7 mouse cellular contexts compared by ENCODE assay signal in genomic region chr16:31354341-31355329, GRCm38 (mm10). TPM values are rescaled to one million over a fixed set of nuclear protein-coding genes. Genes with fewer than 3 reads are reported as not detected.
DNase-seq lines count a peak whose midpoint lies in the region; ATAC-seq and TF ChIP-seq lines count a peak whose summit lies in the region.

No protein-coding gene starts in this region.

- H3K27ac ChIP-seq in cortical plate, adult 2 months (ENCODE audit: insufficient read depth, low read length): no peak overlapping the region
- H3K27ac ChIP-seq in intestine, embryonic 15.5 days: no peak overlapping the region
- H3K27ac ChIP-seq in limb, embryonic 11.5 days (replicated peaks; ENCODE audit: low read depth, low read length): no peak overlapping the region
- H3K27ac ChIP-seq in midbrain, embryonic 14.5 days (replicated peaks; ENCODE audit: low read depth, low read length): no peak overlapping the region

- no peak overlapping the region for H3K9ac ChIP-seq in intestine, embryonic 15.5 days
- no peak overlapping the region for H3K9ac ChIP-seq in limb, embryonic 11.5 days (ENCODE audit: low read length)
- no peak overlapping the region for H3K9ac ChIP-seq in midbrain, embryonic 14.5 days (replicated peaks; ENCODE audit: low read length)

- no peaks in the 10 kb centered on the region for H3K27me3 ChIP-seq in intestine, embryonic 15.5 days (replicated peaks)
- H3K27me3 ChIP-seq in limb, embryonic 11.5 days (ENCODE audit: control insufficient read depth, insufficient read depth, low read length): 0 out of 2 replicates have a peak, but pooled peaks cover 3% of the 10 kb centered on the region
- H3K27me3 ChIP-seq in midbrain, embryonic 14.5 days (ENCODE audit: control insufficient read depth, insufficient read depth, low read length): no peaks in the 10 kb centered on the region

- ATAC-seq in intestine, embryonic 15.5 days: peak; percentile 57
- ATAC-seq in limb, embryonic 11.5 days (ENCODE audit: insufficient number of reproducible peaks, low FRiP score, low TSS enrichment, low read depth): no peak
- peak; percentile 60; the same call in 1 of the 2 replicates for ATAC-seq in midbrain, embryonic 14.5 days (ENCODE audit: low FRiP score, low TSS enrichment)

- no peak overlapping the region for H3K4me3 ChIP-seq in cortical plate, adult 2 months (ENCODE audit: insufficient read depth, low read length)
- H3K4me3 ChIP-seq in intestine, embryonic 15.5 days (replicated peaks): no peak overlapping the region
- no peak overlapping the region for H3K4me3 ChIP-seq in limb, embryonic 11.5 days (ENCODE audit: low read depth, low read length)
- no peak overlapping the region for H3K4me3 ChIP-seq in midbrain, embryonic 14.5 days (replicated peaks; ENCODE audit: low read depth, low read length)

- peak; percentile 89 for TF ChIP-seq CTCF in cortical plate, adult 2 months (IDR thresholded peaks at IDR 0.05; ENCODE audit: extremely low read depth, insufficient read depth, low read length)

- H3K4me2 ChIP-seq in intestine, embryonic 15.5 days (replicated peaks): no peak overlapping the region; the same call in 1 of the 2 replicates
- H3K4me2 ChIP-seq in limb, embryonic 11.5 days (ENCODE audit: low read depth, severe bottlenecking): no peak overlapping the region
- H3K4me2 ChIP-seq in midbrain, embryonic 14.5 days (ENCODE audit: low read length): peak overlapping the region; percentile 16; the same call in 1 of the 2 replicates

- intact Hi-C loops in gastrocnemius, postnatal 36 days (cut with DNase I): loop anchor here (5.0 kb wide), 4 partner anchors 112 to 757 kb away; partner anchors contain the start of genes Acap2, Fam43a and Xxylt1

- peak; percentile 58 for DNase-seq in adrenal gland, adult 2 months
- DNase-seq in gastrocnemius, postnatal 36 days: peak; percentile 43 to 55
- DNase-seq in limb, embryonic 11.5 days (ENCODE audit: low spot score): peak; percentile 91
- peak; percentile 90 for DNase-seq in midbrain, embryonic 14.5 days
- peak; percentile 56 to 81 for DNase-seq in spleen, postnatal 10 days (ENCODE audit: low spot score in 2 of 2)

- H3K4me1 ChIP-seq in cortical plate, adult 2 months (ENCODE audit: control insufficient read depth, insufficient read depth, low read length): no peaks in the 10 kb centered on the region
- 0 out of 2 replicates have a peak, but pooled peaks cover 8% of the 10 kb centered on the region for H3K4me1 ChIP-seq in intestine, embryonic 15.5 days (replicated peaks)
- no peaks in the 10 kb centered on the region for H3K4me1 ChIP-seq in limb, embryonic 11.5 days (ENCODE audit: control insufficient read depth, insufficient read depth, low read length)
- H3K4me1 ChIP-seq in midbrain, embryonic 14.5 days (ENCODE audit: control insufficient read depth, insufficient read depth, low read length): no peaks in the 10 kb centered on the region

- H3K36me3 ChIP-seq in intestine, embryonic 15.5 days: no peaks in the 10 kb centered on the region
- no peaks in the 10 kb centered on the region for H3K36me3 ChIP-seq in limb, embryonic 11.5 days (ENCODE audit: control insufficient read depth, insufficient read depth, low read length)
- no peaks in the 10 kb centered on the region for H3K36me3 ChIP-seq in midbrain, embryonic 14.5 days (ENCODE audit: control insufficient read depth, insufficient read depth, low read length)

- WGBS in intestine, embryonic 15.5 days: 18% methylated on average over 17 of the region's 17 CpGs
- 33% methylated on average over 17 of the region's 17 CpGs for WGBS in limb, embryonic 11.5 days
- WGBS in midbrain, embryonic 14.5 days: 33% methylated on average over 17 of the region's 17 CpGs

- no peak for TF ChIP-seq POLR2A in cortical plate, adult 2 months (IDR thresholded peaks at IDR 0.05; ENCODE audit: extremely low read depth, insufficient read depth, low read length)

- no peaks in the 10 kb centered on the region for H3K9me3 ChIP-seq in intestine, embryonic 15.5 days
- H3K9me3 ChIP-seq in limb, embryonic 11.5 days (ENCODE audit: control insufficient read depth, low read length): no peaks in the 10 kb centered on the region
- H3K9me3 ChIP-seq in midbrain, embryonic 14.5 days (ENCODE audit: control insufficient read depth, low read length): no peaks in the 10 kb centered on the region

RNA-seq across cellular contexts. Expression of gene Apod, which starts 40.0 kb away (rescaled TPM):
- total RNA-seq in adrenal gland, adult 2 months (2021): 10 to 100 TPM in 1 of 2 experiments, 1 to 10 TPM in 1; 8.0 to 12.3 TPM
- polyA plus RNA-seq in adrenal gland, adult 2 months (2012; rRNA removed): 0.64 and 0.99 TPM in 2 replicates
- polyA plus RNA-seq in cortical plate, adult 2 months (2012; rRNA removed): 224 and 296 TPM in 2 replicates
- 10 to 100 TPM; 15.5 to 31.3 TPM for total RNA-seq in gastrocnemius, postnatal 36 days (2021)
- 0.49 and 0.60 TPM in 2 replicates for polyA plus RNA-seq in intestine, embryonic 15.5 days (2015; fragmentation: Nextera tagmentation; extraction: Ambion mirVana)
- polyA plus RNA-seq in limb, embryonic 11.5 days (2014; fragmentation: Nextera tagmentation; extraction: Ambion mirVana): 7.8 and 8.8 TPM in 2 replicates
- 36.8 and 104 TPM in 2 replicates for polyA plus RNA-seq in midbrain, embryonic 14.5 days (2014; fragmentation: Nextera tagmentation; extraction: Ambion mirVana)
